Mouse (Mus musculus) embryonic fibroblast, embryonic 13.5 days (primary cell): ENCODE data around the gene Gcsam.

Experiments used
- CTCF ChIP-seq: IDR thresholded peaks from 2 replicates; pipeline ENCODE4 v1.5.1; 2011; ENCODE audit warnings: mild to moderate bottlenecking, control low read depth, low read length, moderate library complexity, borderline replicate concordance; ENCODE audit not compliant: insufficient read depth
- POLR2A ChIP-seq: IDR thresholded peaks from 2 replicates; pipeline ENCODE4 v1.6.1; 2011; ENCODE audit warnings: low read depth, mild to moderate bottlenecking, control low read depth, low read length, moderate library complexity

GRCm38 (mm10) chr16:45595494-45595893, 14.7 kb upstream of the Gcsam start:
- TF ChIP-seq CTCF (no peak), POLR2A (no peak)
